Mouse (Mus musculus): Measurements from ENCODE around the gene Fez2. TPM values are rescaled to one million over a fixed set of nuclear protein-coding genes. Genes with fewer than 3 reads are reported as not detected.

Fez2 gene
- polyA plus RNA-seq, 1 experiment from 2014 or later, result 28.7 TPM

DNA sequence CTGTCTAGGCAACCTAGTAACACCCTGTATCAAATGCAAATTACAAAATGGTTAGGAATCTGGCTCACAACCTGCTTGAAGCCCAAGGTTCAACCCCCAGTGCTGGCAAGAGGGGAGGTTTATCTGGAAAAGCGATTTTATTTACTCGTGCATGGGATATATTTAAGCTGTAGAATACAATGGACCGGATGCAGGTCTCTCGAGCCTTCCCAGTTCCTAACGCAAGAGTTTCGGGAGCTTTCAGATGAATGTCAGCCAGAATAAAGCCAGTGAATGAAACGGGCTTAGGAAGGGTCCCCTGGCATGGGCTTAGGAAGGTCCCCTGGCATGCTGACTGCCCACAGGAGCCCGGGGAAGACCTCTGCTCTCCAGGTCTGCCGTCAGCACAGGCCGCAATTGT is 11.1 kb downstream of the Fez2 start:
- no peaks in the 10 kb centered on the region for H3K4me1 ChIP-seq (replicated peaks; ENCODE audit: control insufficient read depth, insufficient read depth)
- H3K36me3 ChIP-seq (ENCODE audit: control insufficient read depth, insufficient read depth, low read length), result peaks cover 9% of the 10 kb centered on the region
- ATAC-seq (ENCODE audit: low FRiP score, low TSS enrichment) (no peak), DNase-seq (ENCODE audit: low spot score) (no peak)
- no peak for TF ChIP-seq EP300 (optimal IDR thresholded peaks at IDR 0.05)
- no peak for TF ChIP-seq CTCF (IDR thresholded peaks at IDR 0.05; ENCODE audit: low read depth)
- no peaks in the 10 kb centered on the region for H3K27me3 ChIP-seq (ENCODE audit: control insufficient read depth, insufficient read depth, low read length)
- no peak overlapping the region for H3K27ac ChIP-seq (replicated peaks)
- no peak overlapping the region for H3K4me3 ChIP-seq (ENCODE audit: low read depth, low read length)
- no peak overlapping the region for H3K9ac ChIP-seq (ENCODE audit: low read length)
- no peak overlapping the region for H3K4me2 ChIP-seq (replicated peaks; ENCODE audit: low read depth)
- WGBS, result 85% methylated on average over 10 of the region's 10 CpGs
- no peaks in the 10 kb centered on the region for H3K9me3 ChIP-seq (ENCODE audit: control insufficient read depth, low read length)

DNA sequence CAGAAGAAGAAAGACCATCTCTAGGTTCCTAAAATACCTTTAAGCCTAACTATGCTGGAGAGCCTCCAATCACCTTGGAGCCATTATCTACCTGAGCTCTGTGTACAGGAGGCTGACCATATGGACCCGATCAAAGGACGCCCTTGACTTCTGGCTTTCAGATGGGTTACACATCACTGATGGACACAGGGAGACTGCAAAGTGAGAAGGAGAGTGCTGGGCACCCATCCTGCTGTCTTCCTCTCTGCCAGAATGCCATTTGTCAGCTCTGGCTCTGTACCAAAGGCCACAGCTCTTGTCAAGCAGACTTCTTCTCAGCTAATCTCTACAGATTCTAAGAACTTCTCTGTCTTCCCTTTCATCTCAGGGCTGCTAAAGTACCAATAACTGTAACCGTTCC is 12.6 kb downstream of the Fez2 start:
- Histone ChIP-seq H3K4me3 (ENCODE audit: low read depth, low read length) (no peak overlapping the region), H3K9ac (ENCODE audit: low read length) (no peak overlapping the region), H3K9me3 (ENCODE audit: control insufficient read depth, low read length) (no peaks in the 10 kb centered on the region), H3K27ac (replicated peaks) (no peak overlapping the region), H3K4me2 (replicated peaks; ENCODE audit: low read depth) (no peak overlapping the region), H3K27me3 (ENCODE audit: control insufficient read depth, insufficient read depth, low read length) (no peaks in the 10 kb centered on the region), H3K4me1 (replicated peaks; ENCODE audit: control insufficient read depth, insufficient read depth) (no peaks in the 10 kb centered on the region), H3K36me3 (ENCODE audit: control insufficient read depth, insufficient read depth, low read length) (peaks cover 6% of the 10 kb centered on the region)
- DNase-seq (ENCODE audit: low spot score), result no peak
- TF ChIP-seq CTCF (IDR thresholded peaks at IDR 0.05; ENCODE audit: low read depth), result no peak
- no peak for TF ChIP-seq EP300 (optimal IDR thresholded peaks at IDR 0.05)
- ATAC-seq (ENCODE audit: low FRiP score, low TSS enrichment), result no peak
- WGBS, result 82% methylated on average over 3 of the region's 3 CpGs

GRCm38 (mm10) chr17:78403804-78404203 is 14.1 kb downstream of the Fez2 start:
- TF ChIP-seq EP300 (optimal IDR thresholded peaks at IDR 0.05) (no peak), CTCF (IDR thresholded peaks at IDR 0.05; ENCODE audit: low read depth) (no peak)
- Histone ChIP-seq H3K27ac (replicated peaks) (no peak overlapping the region), H3K9ac (ENCODE audit: low read length) (no peak overlapping the region), H3K36me3 (ENCODE audit: control insufficient read depth, insufficient read depth, low read length) (peaks cover 6% of the 10 kb centered on the region), H3K4me3 (ENCODE audit: low read depth, low read length) (no peak overlapping the region), H3K9me3 (ENCODE audit: control insufficient read depth, low read length) (no peaks in the 10 kb centered on the region), H3K4me2 (replicated peaks; ENCODE audit: low read depth) (no peak overlapping the region), H3K4me1 (replicated peaks; ENCODE audit: control insufficient read depth, insufficient read depth) (no peaks in the 10 kb centered on the region), H3K27me3 (ENCODE audit: control insufficient read depth, insufficient read depth, low read length) (no peaks in the 10 kb centered on the region)
- 79% methylated on average over 9 of the region's 9 CpGs for WGBS
- DNase-seq (ENCODE audit: low spot score) (no peak), ATAC-seq (ENCODE audit: low FRiP score, low TSS enrichment) (no peak)

DNA sequence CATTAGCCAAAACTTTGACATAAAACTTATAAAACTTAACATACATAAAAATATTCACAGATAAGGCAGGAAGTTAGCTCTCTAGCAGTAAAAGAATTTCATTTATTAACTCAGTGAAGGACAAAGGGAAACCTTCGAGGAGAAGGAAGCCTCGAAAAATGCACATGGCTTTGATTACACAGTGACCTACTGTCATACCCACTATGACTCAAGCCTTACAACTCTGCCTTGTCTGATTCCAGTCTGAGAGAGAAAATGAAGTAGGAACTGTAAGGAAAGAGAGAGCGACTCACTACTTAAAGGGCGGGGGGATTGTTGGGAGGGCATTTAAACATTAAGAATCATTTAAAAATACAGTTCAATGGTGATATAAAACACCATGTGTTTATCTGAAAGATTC is 14.7 kb downstream of the Fez2 start:
- Histone ChIP-seq H3K27me3 (ENCODE audit: control insufficient read depth, insufficient read depth, low read length) (no peaks in the 10 kb centered on the region), H3K27ac (replicated peaks) (no peak overlapping the region), H3K9ac (ENCODE audit: low read length) (no peak overlapping the region), H3K4me1 (replicated peaks; ENCODE audit: control insufficient read depth, insufficient read depth) (no peaks in the 10 kb centered on the region), H3K4me2 (replicated peaks; ENCODE audit: low read depth) (no peak overlapping the region), H3K4me3 (ENCODE audit: low read depth, low read length) (no peak overlapping the region), H3K9me3 (ENCODE audit: control insufficient read depth, low read length) (no peaks in the 10 kb centered on the region), H3K36me3 (ENCODE audit: control insufficient read depth, insufficient read depth, low read length) (peaks cover 4% of the 10 kb centered on the region)
- ATAC-seq (ENCODE audit: low FRiP score, low TSS enrichment) (no peak), DNase-seq (ENCODE audit: low spot score) (no peak)
- WGBS, result 61% methylated on average over 4 of the region's 4 CpGs
- TF ChIP-seq EP300 (optimal IDR thresholded peaks at IDR 0.05) (no peak), CTCF (IDR thresholded peaks at IDR 0.05; ENCODE audit: low read depth) (no peak)

- 50% methylated on average over 6 of the region's 6 CpGs for WGBS
- no peak for ATAC-seq (ENCODE audit: low FRiP score, low TSS enrichment)
Measured at GRCm38 (mm10) chr17:78402174-78402573, 15.8 kb downstream of the Fez2 start.

DNA sequence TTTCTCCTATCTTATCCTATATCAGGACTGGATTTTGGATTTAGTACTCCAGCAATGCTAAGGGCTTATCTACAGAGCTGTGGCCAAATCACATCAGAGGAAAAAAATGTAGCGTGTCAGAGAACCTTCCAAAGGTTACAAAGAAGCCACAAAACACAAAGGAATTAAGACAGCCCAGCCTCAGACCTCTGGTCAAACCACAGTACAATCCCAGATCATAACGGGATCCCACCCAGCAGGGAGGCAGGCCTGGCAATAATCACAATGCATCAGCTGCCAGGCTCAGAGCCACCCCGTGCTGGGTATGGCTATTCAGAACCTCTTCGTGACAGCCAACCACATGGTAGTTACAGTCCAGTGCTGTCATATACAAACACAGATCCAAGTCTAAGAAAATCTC is 16.2 kb downstream of the Fez2 start:
- no peak overlapping the region for H3K27ac ChIP-seq (replicated peaks)
- ATAC-seq (ENCODE audit: low FRiP score, low TSS enrichment) (no peak), DNase-seq (ENCODE audit: low spot score) (no peak)
- no peak for TF ChIP-seq CTCF (IDR thresholded peaks at IDR 0.05; ENCODE audit: low read depth)
- no peak for TF ChIP-seq EP300 (optimal IDR thresholded peaks at IDR 0.05)
- no peaks in the 10 kb centered on the region for H3K9me3 ChIP-seq (ENCODE audit: control insufficient read depth, low read length)
- H3K4me2 ChIP-seq (replicated peaks; ENCODE audit: low read depth), result no peak overlapping the region
- H3K36me3 ChIP-seq (ENCODE audit: control insufficient read depth, insufficient read depth, low read length), result peaks cover 2% of the 10 kb centered on the region; the same call in 1 of the 2 replicates
- H3K4me1 ChIP-seq (replicated peaks; ENCODE audit: control insufficient read depth, insufficient read depth), result no peaks in the 10 kb centered on the region
- no peak overlapping the region for H3K9ac ChIP-seq (ENCODE audit: low read length)
- no peak overlapping the region for H3K4me3 ChIP-seq (ENCODE audit: low read depth, low read length)
- H3K27me3 ChIP-seq (ENCODE audit: control insufficient read depth, insufficient read depth, low read length), result no peaks in the 10 kb centered on the region
- 44% methylated on average over 4 of the region's 4 CpGs for WGBS

More at GRCm38 (mm10) chr17:78402174-78402573, 15.8 kb downstream of the Fez2 start:
- H3K27me3 ChIP-seq (ENCODE audit: control insufficient read depth, insufficient read depth, low read length), result no peaks in the 10 kb centered on the region
- TF ChIP-seq CTCF (IDR thresholded peaks at IDR 0.05; ENCODE audit: low read depth) (no peak), EP300 (optimal IDR thresholded peaks at IDR 0.05) (no peak)
- no peak overlapping the region for H3K9ac ChIP-seq (ENCODE audit: low read length)
- H3K36me3 ChIP-seq (ENCODE audit: control insufficient read depth, insufficient read depth, low read length), result peaks cover 2% of the 10 kb centered on the region; the same call in 1 of the 2 replicates
- no peak overlapping the region for H3K4me2 ChIP-seq (replicated peaks; ENCODE audit: low read depth)
- H3K4me3 ChIP-seq (ENCODE audit: low read depth, low read length), result no peak overlapping the region
- no peak for DNase-seq (ENCODE audit: low spot score)
- peak overlapping the region; percentile 40; the same call in 1 of the 2 replicates for H3K27ac ChIP-seq (replicated peaks)
- H3K4me1 ChIP-seq (replicated peaks; ENCODE audit: control insufficient read depth, insufficient read depth), result no peaks in the 10 kb centered on the region
- no peaks in the 10 kb centered on the region for H3K9me3 ChIP-seq (ENCODE audit: control insufficient read depth, low read length)

All from stomach, postnatal 0 days (tissue).